Mouse (Mus musculus) erythroblast, embryonic 14.5 days (primary cell): ENCODE data around the gene Eif5b.

Experiments used
- GATA1 ChIP-seq: IDR thresholded peaks from 2 replicates; pipeline ENCODE4 v1.6.1; 2012; ENCODE audit warnings: low read length, inconsistent platforms, mixed read lengths
- TAL1 ChIP-seq: IDR thresholded peaks from 3 replicates; pipeline ENCODE4 v1.6.1; 2012; ENCODE audit warnings: low read length, inconsistent platforms, mixed read lengths

DNA sequence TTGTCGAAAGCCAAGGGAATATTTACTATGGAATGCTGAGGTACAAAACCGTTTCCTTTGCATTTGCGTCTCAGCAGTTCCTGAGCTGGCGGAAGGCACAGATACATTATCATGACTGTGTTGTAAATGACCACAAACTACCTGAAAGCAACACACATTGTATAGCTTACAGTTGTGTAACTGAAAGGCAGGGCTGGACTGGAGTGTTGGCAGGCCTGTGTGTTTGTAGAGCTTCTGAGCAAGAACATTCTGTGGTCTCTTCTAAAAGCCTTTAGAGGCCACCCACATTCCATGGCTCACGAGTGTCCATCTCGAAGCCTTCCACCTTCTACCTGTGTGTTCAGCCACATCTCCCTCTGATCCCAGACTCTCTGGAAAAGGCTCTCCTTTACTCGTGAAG is 29.5 kb downstream of the Eif5b start:
- TF ChIP-seq TAL1: no peak
- TF ChIP-seq GATA1: no peak
